Comparison of ENCODE assay signal across 11 mouse cellular contexts in genomic region chr5:134680238-134680637, GRCm38 (mm10). TPM values are rescaled to one million over a fixed set of nuclear protein-coding genes. Genes with fewer than 3 reads are reported as not detected.
A peak's percentile ranks its signal among the peaks of the same experiment; 100 is the strongest.
DNase-seq lines count a peak whose midpoint lies in the region; ATAC-seq lines count a peak whose summit lies in the region.
"Had no signal": no experiment of that assay in that cellular context is flagged by ENCODE, and none has a peak within 500 bp of the region (broad histone marks: within the 10 kb centered on the region; RNA-seq: fewer than 3 reads in every experiment).

No protein-coding gene starts in this region.

- no peak overlapping the region for H3K4me3 ChIP-seq in hindbrain, embryonic 10.5 days
- no peak overlapping the region for H3K4me3 ChIP-seq in hindbrain, embryonic 11.5 days (ENCODE audit: low read depth, low read length)
- H3K4me3 ChIP-seq in brown adipose tissue, adult 24 weeks (ENCODE audit: insufficient read depth, low read depth, low read length): no peak overlapping the region
- H3K4me3 ChIP-seq in midbrain, embryonic 11.5 days (ENCODE audit: low read depth, low read length): no peak overlapping the region
- H3K4me3 ChIP-seq: layer of hippocampus, adult 2 months had no signal

- H3K4me2 ChIP-seq in hindbrain, embryonic 11.5 days (replicated peaks; ENCODE audit: low read depth, low read length): no peak overlapping the region
- H3K4me2 ChIP-seq in midbrain, embryonic 11.5 days: no peak overlapping the region

- H3K27ac ChIP-seq in hindbrain, embryonic 10.5 days: peak overlapping the region; percentile 42
- H3K27ac ChIP-seq in hindbrain, embryonic 11.5 days (ENCODE audit: low read depth, low read length): no peak overlapping the region
- H3K27ac ChIP-seq in brown adipose tissue, adult 24 weeks (replicated peaks; ENCODE audit: low read depth, low read length): peak overlapping the region; percentile 9; the same call in 1 of the 2 replicates
- no peak overlapping the region for H3K27ac ChIP-seq in midbrain, embryonic 11.5 days (ENCODE audit: low read depth, low read length)
- H3K27ac ChIP-seq: layer of hippocampus, adult 2 months had no signal

- no peak for DNase-seq in hindbrain, embryonic 10.5 days (ENCODE audit: low spot score)
- no peak for DNase-seq in hindbrain, embryonic 11.5 days (ENCODE audit: low spot score)
- peak; percentile 41 for DNase-seq in kidney, postnatal 14 days
- DNase-seq in lung, postnatal 36 days: peak; percentile 70
- DNase-seq in ovary, adult 18-20 months (ENCODE audit: low spot score): no peak
- DNase-seq in midbrain, embryonic 11.5 days (ENCODE audit: low spot score, missing footprints): no peak
- DNase-seq in B cell, adult 2 months: no peak
- DNase-seq: cerebellum, adult 18-20 months; midbrain, embryonic 14.5 days had no signal

- WGBS in hindbrain, embryonic 10.5 days: 92% methylated on average over 12 of the region's 12 CpGs
- 86% methylated on average over 12 of the region's 12 CpGs for WGBS in hindbrain, embryonic 11.5 days
- 88% methylated on average over 12 of the region's 12 CpGs for WGBS in midbrain, embryonic 11.5 days

- H3K4me1 ChIP-seq in hindbrain, embryonic 10.5 days (replicated peaks): peaks cover 46% of the 10 kb centered on the region
- peaks cover 14% of the 10 kb centered on the region for H3K4me1 ChIP-seq in hindbrain, embryonic 11.5 days (replicated peaks; ENCODE audit: control insufficient read depth, insufficient read depth, low read length)
- peaks cover 2% of the 10 kb centered on the region; the same call in 1 of the 2 replicates for H3K4me1 ChIP-seq in brown adipose tissue, adult 24 weeks (ENCODE audit: control insufficient read depth, insufficient read depth, insufficient read length, low read length)
- H3K4me1 ChIP-seq in midbrain, embryonic 11.5 days (ENCODE audit: control insufficient read depth, insufficient read depth, low read length): peaks cover 16% of the 10 kb centered on the region

- no peaks in the 10 kb centered on the region for H3K9me3 ChIP-seq in hindbrain, embryonic 10.5 days
- no peaks in the 10 kb centered on the region for H3K9me3 ChIP-seq in hindbrain, embryonic 11.5 days (ENCODE audit: control insufficient read depth, low read length)
- H3K9me3 ChIP-seq in midbrain, embryonic 11.5 days (ENCODE audit: control insufficient read depth, low read length): no peaks in the 10 kb centered on the region

- peaks cover 51% of the 10 kb centered on the region for H3K36me3 ChIP-seq in hindbrain, embryonic 10.5 days
- no peaks in the 10 kb centered on the region for H3K36me3 ChIP-seq in hindbrain, embryonic 11.5 days (ENCODE audit: control insufficient read depth, insufficient read depth, low read length)
- no peaks in the 10 kb centered on the region for H3K36me3 ChIP-seq in midbrain, embryonic 11.5 days (ENCODE audit: control insufficient read depth, insufficient read depth, low read length)

- H3K9ac ChIP-seq in hindbrain, embryonic 11.5 days (ENCODE audit: low read depth, low read length): no peak overlapping the region
- no peak overlapping the region; the same call in 1 of the 2 replicates for H3K9ac ChIP-seq in midbrain, embryonic 11.5 days (ENCODE audit: low read length)

- no peaks in the 10 kb centered on the region for H3K27me3 ChIP-seq in hindbrain, embryonic 10.5 days (ENCODE audit: insufficient read depth, poor library complexity, severe bottlenecking)
- no peaks in the 10 kb centered on the region for H3K27me3 ChIP-seq in hindbrain, embryonic 11.5 days (ENCODE audit: control insufficient read depth, insufficient read depth, low read length)
- H3K27me3 ChIP-seq in midbrain, embryonic 11.5 days (ENCODE audit: control insufficient read depth, insufficient read depth, low read length): no peaks in the 10 kb centered on the region

- no peak for ATAC-seq in hindbrain, embryonic 11.5 days (ENCODE audit: low FRiP score)
- ATAC-seq in midbrain, embryonic 11.5 days (ENCODE audit: low FRiP score): no peak

RNA-seq across cellular contexts. Expression of gene Limk1, which starts 8.2 kb away (rescaled TPM):
- 8.6 and 16.3 TPM in 2 replicates for polyA plus RNA-seq in hindbrain, embryonic 10.5 days (2016; fragmentation: Nextera tagmentation; extraction: Ambion mirVana)
- 12.4 and 14.7 TPM in 2 replicates for polyA plus RNA-seq in hindbrain, embryonic 11.5 days (2014; fragmentation: Nextera tagmentation; extraction: Ambion mirVana)
- polyA plus RNA-seq in brown adipose tissue, adult 24 weeks (2012; ENCODE audit: insufficient read depth, insufficient read length, missing spikeins): 4.1 and 7.5 TPM in 2 replicates
- 8.4 and 9.1 TPM in 2 replicates for polyA plus RNA-seq in midbrain, embryonic 11.5 days (2014; fragmentation: Nextera tagmentation; extraction: Ambion mirVana)

RNA-seq across cellular contexts. Expression of gene Eif4h, which starts 40.9 kb away (rescaled TPM):
- polyA plus RNA-seq in hindbrain, embryonic 10.5 days (2016; fragmentation: Nextera tagmentation; extraction: Ambion mirVana): 502 and 539 TPM in 2 replicates
- 434 and 445 TPM in 2 replicates for polyA plus RNA-seq in hindbrain, embryonic 11.5 days (2014; fragmentation: Nextera tagmentation; extraction: Ambion mirVana)
- polyA plus RNA-seq in brown adipose tissue, adult 24 weeks (2012; ENCODE audit: insufficient read depth, insufficient read length, missing spikeins): 116 and 126 TPM in 2 replicates
- 421 and 442 TPM in 2 replicates for polyA plus RNA-seq in midbrain, embryonic 11.5 days (2014; fragmentation: Nextera tagmentation; extraction: Ambion mirVana)

Comparison
In these comparisons a context has a peak if more than half of its experiments do, and no peak if none do; other contexts are left out.
1. H3K27ac ChIP-seq: peak in hindbrain, embryonic 10.5 days (single experiment) and brown adipose tissue, adult 24 weeks (single experiment); none in hindbrain, embryonic 11.5 days (single experiment) and midbrain, embryonic 11.5 days (single experiment).
2. DNase-seq: peak in kidney, postnatal 14 days (single experiment) and lung, postnatal 36 days (single experiment); none in hindbrain, embryonic 10.5 days (single experiment), hindbrain, embryonic 11.5 days (single experiment), ovary, adult 18-20 months (single experiment), midbrain, embryonic 11.5 days (single experiment) and B cell, adult 2 months (0 of 2).